8 mouse cellular contexts compared by ENCODE assay signal in genomic region chr4:149561986-149562904, GRCm38 (mm10). TPM values are rescaled to one million over a fixed set of nuclear protein-coding genes. Genes with fewer than 3 reads are reported as not detected.
A peak's percentile ranks its signal among the peaks of the same experiment; 100 is the strongest.
DNase-seq lines count a peak whose midpoint lies in the region; ATAC-seq and TF ChIP-seq lines count a peak whose summit lies in the region.

No protein-coding gene starts in this region.

- peak overlapping the region; percentile 77 for H3K27ac ChIP-seq in embryonic facial prominence, embryonic 15.5 days (replicated peaks)
- peak overlapping the region; percentile 36 for H3K27ac ChIP-seq in heart, embryonic 11.5 days (ENCODE audit: low read depth, low read length)
- H3K27ac ChIP-seq in layer of hippocampus, adult 2 months = peak overlapping the region; percentile 88
- H3K27ac ChIP-seq in stomach, embryonic 16.5 days (ENCODE audit: low read length) = peak overlapping the region; percentile 85

- no peak overlapping the region for H3K9ac ChIP-seq in embryonic facial prominence, embryonic 15.5 days
- H3K9ac ChIP-seq in heart, embryonic 11.5 days (ENCODE audit: low read depth, low read length) = no peak overlapping the region
- H3K9ac ChIP-seq in stomach, embryonic 16.5 days (ENCODE audit: low read length) = peak overlapping the region; percentile 62

- no peak for TF ChIP-seq CTCF in layer of hippocampus, adult 2 months (conservative IDR thresholded peaks at IDR 0.05)

- peak; percentile 21; the same call in 1 of the 2 replicates for ATAC-seq in embryonic facial prominence, embryonic 15.5 days (ENCODE audit: insufficient number of reproducible peaks, low FRiP score, low TSS enrichment, low read depth)
- peak; percentile 27; the same call in 1 of the 2 replicates for ATAC-seq in heart, embryonic 11.5 days (replicated peaks; ENCODE audit: insufficient number of reproducible peaks, low FRiP score, low TSS enrichment)
- ATAC-seq in stomach, embryonic 16.5 days (ENCODE audit: insufficient read depth, low FRiP score) = no peak

- H3K4me3 ChIP-seq in embryonic facial prominence, embryonic 15.5 days (replicated peaks) = no peak overlapping the region
- H3K4me3 ChIP-seq in heart, embryonic 11.5 days (ENCODE audit: low read depth, low read length) = no peak overlapping the region
- peak overlapping the region; percentile 3; the same call in 1 of the 2 replicates for H3K4me3 ChIP-seq in layer of hippocampus, adult 2 months
- H3K4me3 ChIP-seq in megakaryocyte, embryonic 14.5 days (replicated peaks) = peak overlapping the region; percentile 80
- no peak overlapping the region for H3K4me3 ChIP-seq in stomach, embryonic 16.5 days (replicated peaks; ENCODE audit: low read length)

- H3K27me3 ChIP-seq in embryonic facial prominence, embryonic 15.5 days = no peaks in the 10 kb centered on the region
- no peaks in the 10 kb centered on the region for H3K27me3 ChIP-seq in heart, embryonic 11.5 days (ENCODE audit: control insufficient read depth, insufficient read depth, low read length)
- H3K27me3 ChIP-seq in megakaryocyte, embryonic 14.5 days (replicated peaks) = peaks cover 56% of the 10 kb centered on the region
- H3K27me3 ChIP-seq in stomach, embryonic 16.5 days (ENCODE audit: control insufficient read depth, insufficient read depth, low read length) = no peaks in the 10 kb centered on the region

- DNase-seq in retina, postnatal 1 day = peak; percentile 41
- no peak for DNase-seq in retina, embryonic 14.5 days (ENCODE audit: low spot score)
- peak; percentile 62 to 73 for DNase-seq in layer of hippocampus, adult 2 months (ENCODE audit: low spot score in 2 of 2)
- DNase-seq in natural killer cell, adult 2 months (ENCODE audit: low spot score in 2 of 2) = no peak

- H3K36me3 ChIP-seq in embryonic facial prominence, embryonic 15.5 days = 0 out of 2 replicates have a peak, but pooled peaks cover 12% of the 10 kb centered on the region
- H3K36me3 ChIP-seq in heart, embryonic 11.5 days (ENCODE audit: control insufficient read depth, insufficient read depth, low read length) = no peaks in the 10 kb centered on the region
- no peaks in the 10 kb centered on the region for H3K36me3 ChIP-seq in megakaryocyte, embryonic 14.5 days (replicated peaks; ENCODE audit: low read length)
- H3K36me3 ChIP-seq in stomach, embryonic 16.5 days (ENCODE audit: control insufficient read depth, insufficient read depth, low read length) = peaks cover 4% of the 10 kb centered on the region; the same call in 1 of the 2 replicates

- H3K4me1 ChIP-seq in embryonic facial prominence, embryonic 15.5 days = peaks cover 29% of the 10 kb centered on the region
- peaks cover 54% of the 10 kb centered on the region for H3K4me1 ChIP-seq in heart, embryonic 11.5 days (ENCODE audit: control insufficient read depth, insufficient read depth, low read length)
- peaks cover 24% of the 10 kb centered on the region for H3K4me1 ChIP-seq in megakaryocyte, embryonic 14.5 days
- H3K4me1 ChIP-seq in stomach, embryonic 16.5 days (ENCODE audit: control insufficient read depth, insufficient read depth, low read length) = peaks cover 45% of the 10 kb centered on the region

- no peaks in the 10 kb centered on the region for H3K9me3 ChIP-seq in embryonic facial prominence, embryonic 15.5 days (replicated peaks)
- no peaks in the 10 kb centered on the region for H3K9me3 ChIP-seq in heart, embryonic 11.5 days (replicated peaks; ENCODE audit: control insufficient read depth, low read length)
- H3K9me3 ChIP-seq in megakaryocyte, embryonic 14.5 days = no peaks in the 10 kb centered on the region
- H3K9me3 ChIP-seq in stomach, embryonic 16.5 days (replicated peaks; ENCODE audit: control insufficient read depth, low read length) = no peaks in the 10 kb centered on the region

- peak overlapping the region; percentile 33 for H3K4me2 ChIP-seq in embryonic facial prominence, embryonic 15.5 days (replicated peaks)
- peak overlapping the region; percentile 41 for H3K4me2 ChIP-seq in heart, embryonic 11.5 days
- peak overlapping the region; percentile 32 for H3K4me2 ChIP-seq in stomach, embryonic 16.5 days (ENCODE audit: low read depth, low read length)

- 44% methylated on average over 21 of the region's 21 CpGs for WGBS in embryonic facial prominence, embryonic 15.5 days
- WGBS in heart, embryonic 11.5 days (ENCODE audit: insufficient replicate concordance) = 49% methylated on average over 21 of the region's 21 CpGs
- 54% methylated on average over 21 of the region's 21 CpGs for WGBS in stomach, embryonic 16.5 days

RNA-seq across cellular contexts. Expression of gene Clstn1, which starts 24.0 kb away (rescaled TPM):
- polyA plus RNA-seq in embryonic facial prominence, embryonic 15.5 days (2015; fragmentation: Nextera tagmentation; extraction: Ambion mirVana) = 64.5 and 71.4 TPM in 2 replicates
- polyA plus RNA-seq in heart, embryonic 11.5 days (2014; fragmentation: Nextera tagmentation; extraction: Ambion mirVana) = 12.3 and 18.1 TPM in 2 replicates
- total RNA-seq in layer of hippocampus, adult 2 months (2021) = 100 to 1,000 TPM; 748 to 817 TPM
- 10.0 and 13.2 TPM in 2 replicates for polyA plus RNA-seq in megakaryocyte, embryonic 14.5 days (2012; ENCODE audit: insufficient read depth, low replicate concordance)
- polyA plus RNA-seq in stomach, embryonic 16.5 days (2015; fragmentation: Nextera tagmentation; extraction: Ambion mirVana) = 14.7 and 14.9 TPM in 2 replicates

RNA-seq across cellular contexts. Expression of gene Ctnnbip1, which starts 44.2 kb away (rescaled TPM):
- polyA plus RNA-seq in embryonic facial prominence, embryonic 15.5 days (2015; fragmentation: Nextera tagmentation; extraction: Ambion mirVana) = 67.8 and 72.7 TPM in 2 replicates
- polyA plus RNA-seq in heart, embryonic 11.5 days (2014; fragmentation: Nextera tagmentation; extraction: Ambion mirVana) = 36.3 and 36.8 TPM in 2 replicates
- total RNA-seq in layer of hippocampus, adult 2 months (2021) = 10 to 100 TPM; 32.2 to 34.4 TPM
- polyA plus RNA-seq in megakaryocyte, embryonic 14.5 days (2012; ENCODE audit: insufficient read depth, low replicate concordance) = 1.0 and 14.5 TPM in 2 replicates
- polyA plus RNA-seq in stomach, embryonic 16.5 days (2015; fragmentation: Nextera tagmentation; extraction: Ambion mirVana) = 56.2 and 57.3 TPM in 2 replicates

Comparison
In these comparisons a context has a peak if more than half of its experiments do, and no peak if none do; other contexts are left out.
1. DNase-seq: peak in retina, postnatal 1 day (single experiment) and layer of hippocampus, adult 2 months (2 of 2); none in retina, embryonic 14.5 days (single experiment) and natural killer cell, adult 2 months (0 of 2).
2. H3K27ac ChIP-seq: peak in every context shown above with its lines; median percentile 88 in layer of hippocampus, adult 2 months; 85 in stomach, embryonic 16.5 days; 77 in embryonic facial prominence, embryonic 15.5 days; 36 in heart, embryonic 11.5 days.
3. H3K4me3 ChIP-seq: peak in layer of hippocampus, adult 2 months (single experiment) and megakaryocyte, embryonic 14.5 days (single experiment); none in embryonic facial prominence, embryonic 15.5 days (single experiment), heart, embryonic 11.5 days (single experiment) and stomach, embryonic 16.5 days (single experiment).
4. Peak in every context shown above with its lines, with median percentiles within 50 percentile points of each other: H3K4me2 ChIP-seq.